Mouse (Mus musculus): ENCODE results near the gene Vmn2r-ps159.
"Not testable (repeated sequence)": the region's sequence is repeated elsewhere in the genome, so short reads cannot be mapped to it uniquely, and the experiment has no call there.

Gene Vmn2r-ps159

GRCm38 (mm10) chr4:156330803-156331202 is at the start of gene Vmn2r-ps159:
TSS of gene Vmn2r-ps159 (plus strand) at chr4:156331103.
- not testable (repeated sequence) for DNase-seq

- DNase-seq: not testable (repeated sequence)
Observed at GRCm38 (mm10) chr4:156341601-156342504, 10.9 kb downstream of the Vmn2r-ps159 start.

- no peak for DNase-seq
Observed at GRCm38 (mm10) chr4:156342569-156343325, 11.8 kb downstream of the Vmn2r-ps159 start.

GRCm38 (mm10) chr4:156343332-156343731 is 12.4 kb downstream of the Vmn2r-ps159 start:
- DNase-seq: no peak

GRCm38 (mm10) chr4:156356756-156357437 is 26.0 kb downstream of the Vmn2r-ps159 start:
- not testable (repeated sequence) for DNase-seq
